Mouse (Mus musculus) MEL (cell line): ENCODE measurements around the gene Cmss1. TPM values are rescaled to one million over a fixed set of nuclear protein-coding genes. Genes with fewer than 3 reads are reported as not detected.

Experiments
- DNase-seq: peaks from one replicate; pipeline ENCODE4 v3.0.0; 2011; ENCODE audit warnings: low read depth, low spot score
- H3K27ac ChIP-seq: 2 replicates; pipeline ENCODE4 v1.5.1; 2012; ENCODE audit warnings: low read depth, mild to moderate bottlenecking, control low read depth, low read length, moderate library complexity; ENCODE audit not compliant: control insufficient read depth
- H3K27me3 ChIP-seq, 2 experiments: fragments of 150-350 bp in 1 of 2; sonication (generic) in 1 of 2; 2 replicates each; pipeline ENCODE4 v1.6.1; 2012; ENCODE audit warnings: low read length in 2 of 2, mild to moderate bottlenecking in 2 of 2, improper control_type of control experiment in 1 of 2, moderate library complexity in 1 of 2; ENCODE audit not compliant: insufficient read depth in 2 of 2, control insufficient read depth in 1 of 2
- H3K36me3 ChIP-seq, 2 experiments: 2 replicates each; pipeline ENCODE4 v1.6.1; 2012 to 2014; ENCODE audit warnings: low read length in 2 of 2, improper control_type of control experiment in 1 of 2, inconsistent platforms in 1 of 2, mild to moderate bottlenecking in 1 of 2; ENCODE audit not compliant: insufficient read depth in 2 of 2, control insufficient read depth in 1 of 2
- H3K4me1 ChIP-seq, 2 experiments: fragments of 150-350 bp in 1 of 2; sonication (generic) in 1 of 2; 2 replicates each; pipeline ENCODE4 v1.6.1; 2012; ENCODE audit warnings: low read length in 2 of 2, improper control_type of control experiment in 1 of 2, mild to moderate bottlenecking in 1 of 2; ENCODE audit not compliant: insufficient read depth in 2 of 2, control insufficient read depth in 1 of 2
- H3K4me3 ChIP-seq, 2 experiments: fragments of 150-350 bp in 1 of 2; sonication (generic) in 1 of 2; 2 replicates each; pipeline ENCODE4 v1.5.1; 2012; ENCODE audit warnings: low read depth in 2 of 2, low read length in 2 of 2, mild to moderate bottlenecking in 2 of 2, moderate library complexity in 2 of 2, control low read depth in 1 of 2, improper control_type of control experiment in 1 of 2; ENCODE audit not compliant: control insufficient read depth in 1 of 2, insufficient read depth in 1 of 2
- H3K79me2 ChIP-seq: 2 replicates; pipeline ENCODE4 v1.6.1; 2012; ENCODE audit warnings: mild to moderate bottlenecking, low read length, moderate library complexity; ENCODE audit not compliant: control insufficient read depth, poor library complexity, insufficient read depth
- H3K9ac ChIP-seq: 2 replicates; pipeline ENCODE4 v1.6.1; 2012; ENCODE audit warnings: low read depth, mild to moderate bottlenecking, control low read depth, low read length, moderate library complexity; ENCODE audit not compliant: control insufficient read depth, poor library complexity, severe bottlenecking
- H3K9me3 ChIP-seq: fragments of 150-350 bp; sonication (generic); replicated peaks from 2 replicates; pipeline ENCODE4 v1.6.1; 2012; ENCODE audit warnings: mild to moderate bottlenecking, low read length, improper control_type of control experiment, moderate library complexity; ENCODE audit not compliant: insufficient read depth
- CHD2 ChIP-seq: IDR thresholded peaks from 2 replicates; pipeline ENCODE4 v1.6.1; 2011; ENCODE audit warnings: low read length, improper control_type of control experiment
- CTCF ChIP-seq, 3 experiments: IDR thresholded peaks in 2 of 3; conservative IDR thresholded peaks in 1 of 3; 2 replicates each; pipeline ENCODE4 v1.5.1; 2011 to 2012; ENCODE audit warnings: low read length in 3 of 3, low read depth in 2 of 3, mild to moderate bottlenecking in 2 of 3, improper control_type of control experiment in 1 of 3, inconsistent platforms in 1 of 3, mixed read lengths in 1 of 3, moderate library complexity in 1 of 3; ENCODE audit not compliant: control insufficient read depth in 1 of 3, insufficient read depth in 1 of 3, poor library complexity in 1 of 3, severe bottlenecking in 1 of 3
- EP300 ChIP-seq, 2 experiments: IDR thresholded peaks; 2 replicates each; pipeline ENCODE4 v1.6.1; 2011; ENCODE audit warnings: improper control_type of control experiment in 2 of 2, low read length in 2 of 2, low read depth in 1 of 2, mild to moderate bottlenecking in 1 of 2
- ETS1 ChIP-seq: IDR thresholded peaks from 2 replicates; pipeline ENCODE4 v1.6.1; 2012; ENCODE audit warnings: low read depth, mild to moderate bottlenecking, inconsistent platforms, low read length, improper control_type of control experiment, moderate library complexity
- GABPA ChIP-seq: IDR thresholded peaks from 2 replicates; pipeline ENCODE4 v1.6.1; 2012; ENCODE audit warnings: low read depth, mild to moderate bottlenecking, inconsistent platforms, low read length, improper control_type of control experiment, moderate library complexity
- HCFC1 ChIP-seq: IDR thresholded peaks from 2 replicates; pipeline ENCODE4 v1.6.1; 2012; ENCODE audit warnings: low read depth, mild to moderate bottlenecking, inconsistent platforms, low read length, improper control_type of control experiment, moderate library complexity
- KAT2A ChIP-seq: conservative IDR thresholded peaks from 2 replicates; pipeline ENCODE4 v1.6.1; 2012; ENCODE audit warnings: low read depth, low read length, improper control_type of control experiment, inconsistent platforms
- MAFK ChIP-seq: IDR thresholded peaks from 2 replicates; pipeline ENCODE4 v1.6.1; 2011; ENCODE audit warnings: low read depth, mild to moderate bottlenecking, low read length, improper control_type of control experiment, borderline replicate concordance
- MAX ChIP-seq: IDR thresholded peaks from 2 replicates; pipeline ENCODE4 v1.6.1; 2011; ENCODE audit warnings: low read length, improper control_type of control experiment
- MAZ ChIP-seq: IDR thresholded peaks from 2 replicates; pipeline ENCODE4 v1.6.1; 2012; ENCODE audit warnings: low read depth, mild to moderate bottlenecking, inconsistent platforms, low read length, improper control_type of control experiment
- MXI1 ChIP-seq: IDR thresholded peaks from 2 replicates; pipeline ENCODE4 v1.6.1; 2011; ENCODE audit warnings: mild to moderate bottlenecking, low read depth, low read length, improper control_type of control experiment
- MYC ChIP-seq: IDR thresholded peaks from 2 replicates; pipeline ENCODE4 v1.6.1; 2011; ENCODE audit warnings: low read depth, mild to moderate bottlenecking, low read length, improper control_type of control experiment, moderate library complexity
- NELFE ChIP-seq: IDR thresholded peaks from 2 replicates; pipeline ENCODE4 v1.6.1; 2011; ENCODE audit warnings: low read depth, low read length, improper control_type of control experiment
- SMC3 ChIP-seq: IDR thresholded peaks from 2 replicates; pipeline ENCODE4 v1.6.1; 2011; ENCODE audit warnings: low read depth, low read length, improper control_type of control experiment
- TBP ChIP-seq: IDR thresholded peaks from 2 replicates; pipeline ENCODE4 v1.8.0; 2011; ENCODE audit warnings: low read depth, low read length, improper control_type of control experiment
- TCF12 ChIP-seq: IDR thresholded peaks from 2 replicates; pipeline ENCODE4 v1.6.1; 2014; ENCODE audit warnings: low read depth, mild to moderate bottlenecking, inconsistent platforms, low read length, improper control_type of control experiment, moderate library complexity
- UBTF ChIP-seq: IDR thresholded peaks from 2 replicates; pipeline ENCODE4 v1.6.1; 2012; ENCODE audit warnings: low read depth, mild to moderate bottlenecking, inconsistent platforms, low read length, improper control_type of control experiment, moderate library complexity, borderline replicate concordance; ENCODE audit not compliant: insufficient read depth
- USF1 ChIP-seq: IDR thresholded peaks from 2 replicates; pipeline ENCODE4 v1.6.1; 2014; ENCODE audit warnings: low read depth, mild to moderate bottlenecking, inconsistent platforms, low read length, improper control_type of control experiment, moderate library complexity
- USF2 ChIP-seq, 2 experiments: IDR thresholded peaks; 2 replicates each; pipeline ENCODE4 v1.6.1; 2011 to 2012; ENCODE audit warnings: improper control_type of control experiment in 2 of 2, low read length in 2 of 2, borderline replicate concordance in 1 of 2, inconsistent platforms in 1 of 2, low read depth in 1 of 2, mild to moderate bottlenecking in 1 of 2; ENCODE audit not compliant: insufficient read depth in 1 of 2
- ZC3H11A ChIP-seq: IDR thresholded peaks from 2 replicates; pipeline ENCODE4 v1.6.1; 2012; ENCODE audit warnings: low read depth, mild to moderate bottlenecking, inconsistent platforms, low read length, improper control_type of control experiment
- polyA plus RNA-seq, 2 experiments: library from polyadenylated mRNA; stranded (reverse) in 1 of 2; unstranded in 1 of 2; fragments of >175 nt in 1 of 2; fragments of >200 nt in 1 of 2; gene quantifications; 2 replicates each; pipeline versions ENCODE4 v1.2.1 to v1.2.4; 2012; ENCODE audit warnings: low replicate concordance in 2 of 2, low read depth in 1 of 2; ENCODE audit not compliant: insufficient read length in 2 of 2, insufficient read depth in 1 of 2, missing spikeins in 1 of 2
- total RNA-seq: library from RNA; depleted of rRNA; stranded (reverse); fragments of 300-350 nt; gene quantifications from 2 replicates; pipeline ENCODE4 v1.2.3, GENCODE M21; 2012

The Cmss1 gene
- total and polyA plus RNA-seq, 3 experiments = 80.9 to 94.7 TPM; not detected in 1

DNA sequence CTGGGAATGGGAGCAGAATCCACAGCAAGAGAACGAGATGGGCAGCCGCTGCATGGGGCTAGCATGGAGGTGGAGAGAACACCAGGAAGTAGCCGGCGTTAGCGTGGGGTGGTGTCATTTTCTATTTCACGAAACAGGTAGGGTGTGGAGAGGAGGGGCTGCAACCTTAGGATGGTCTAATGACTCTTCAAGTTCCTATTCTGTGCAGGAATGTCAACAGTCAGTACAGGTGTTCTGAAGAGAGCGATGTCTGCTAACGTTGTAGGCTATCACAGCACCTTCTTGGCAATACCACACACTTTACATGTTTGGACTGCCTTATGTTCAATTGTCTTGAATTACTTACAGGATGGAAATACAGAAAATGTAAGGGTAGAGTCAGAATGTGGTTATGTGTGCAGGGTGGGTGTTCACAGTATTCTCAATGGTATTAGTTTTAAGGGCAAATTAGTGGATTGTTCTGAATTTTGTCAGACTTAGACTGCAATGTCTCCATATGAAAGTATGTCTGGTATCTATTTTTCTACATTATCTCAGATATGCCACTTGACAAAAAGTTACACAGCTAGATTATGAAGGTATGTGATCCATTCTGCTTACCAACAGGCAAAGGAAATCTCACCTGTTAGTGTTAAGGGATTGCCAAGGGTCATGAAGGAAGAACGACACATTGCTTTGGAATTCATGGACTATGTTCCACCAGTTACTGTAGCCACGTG is 311.3 kb downstream of the Cmss1 start:
- Histone ChIP-seq H3K4me3 (no peak overlapping the region), H3K36me3 (no peaks in the 10 kb centered on the region), H3K79me2 (no peaks in the 10 kb centered on the region), H3K27me3 (no peaks in the 10 kb centered on the region), H3K4me1 (no peaks in the 10 kb centered on the region), H3K27ac (no peak overlapping the region), H3K9ac (no peak overlapping the region), H3K9me3 (no peaks in the 10 kb centered on the region)
- TF ChIP-seq TBP = no peak
- no peak for DNase-seq

DNA sequence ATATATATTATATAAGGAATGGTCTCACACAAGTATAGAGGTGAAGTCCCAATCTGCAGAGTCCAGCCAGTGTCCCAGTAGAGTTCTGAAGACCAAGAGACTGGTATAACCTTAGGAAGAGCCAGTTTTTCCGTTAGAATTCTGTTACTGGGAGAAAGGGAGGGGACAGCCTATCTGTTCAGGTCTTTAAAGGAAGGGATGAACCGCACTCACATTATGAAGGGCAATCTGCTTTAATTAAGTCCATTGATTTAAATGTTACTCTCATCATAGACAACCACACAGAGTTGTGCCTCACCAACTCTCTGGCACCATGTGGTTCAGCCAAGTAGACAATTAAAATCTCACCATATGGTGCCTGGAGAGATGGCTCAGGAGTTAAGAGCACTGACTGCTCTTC is 313.9 kb downstream of the Cmss1 start, which contains the start of gene Tmem30c:
Gene Tmem30c, minus strand, starts transcription at position 101 of the 400 bp plus-strand sequence.
- Histone ChIP-seq H3K4me1 (no peaks in the 10 kb centered on the region), H3K9me3 (no peaks in the 10 kb centered on the region), H3K4me3 (no peak within 1 kb of the TSS), H3K79me2 (no peaks in the 10 kb centered on the region), H3K9ac (no peak within 1 kb of the TSS), H3K27me3 (no peaks in the 10 kb centered on the region), H3K36me3 (no peaks in the 10 kb centered on the region), H3K27ac (no peak within 1 kb of the TSS)
- DNase-seq = no peak
- no peak for TF ChIP-seq CHD2
- TF ChIP-seq USF1 = no peak
- TF ChIP-seq SMC3 = no peak
- no peak for TF ChIP-seq ZC3H11A
- TF ChIP-seq MYC = no peak
- TF ChIP-seq UBTF = no peak
- no peak for TF ChIP-seq NELFE
- TF ChIP-seq GABPA = no peak
- TF ChIP-seq MAZ = no peak
- no peak for TF ChIP-seq TCF12
- no peak for TF ChIP-seq KAT2A
- no peak for TF ChIP-seq MXI1
- TF ChIP-seq CTCF (IDR thresholded peaks at IDR 0.05 in 2 of 3, conservative IDR thresholded peaks at IDR 0.05 in 1 of 3; ENCODE audit: control insufficient read depth in 1 of 3, insufficient read depth in 1 of 3, low read depth in 2 of 3, low read length in 3 of 3, poor library complexity in 1 of 3, severe bottlenecking in 1 of 3) = no peak
- TF ChIP-seq ETS1 = no peak
- TF ChIP-seq USF2 (IDR thresholded peaks at IDR 0.05; ENCODE audit: borderline replicate concordance in 1 of 2, insufficient read depth in 1 of 2, low read depth in 1 of 2, low read length in 2 of 2) = no peak
- no peak for TF ChIP-seq MAFK
- no peak for TF ChIP-seq HCFC1
- no peak for TF ChIP-seq MAX
- TF ChIP-seq EP300 (IDR thresholded peaks at IDR 0.05; ENCODE audit: low read depth in 1 of 2, low read length in 2 of 2) = no peak
- TF ChIP-seq TBP = no peak
